Mouse (Mus musculus) brown adipose tissue, adult 24 weeks (tissue): ENCODE data around the gene Cuedc1. TPM values are rescaled to one million over a fixed set of nuclear protein-coding genes. Genes with fewer than 3 reads are reported as not detected.

ENCODE experiments used
- H3K27ac ChIP-seq: fragments of 200-500 bp; replicated peaks from 2 replicates; pipeline ENCODE4 v1.5.1; 2012; ENCODE audit warnings: low read depth, mild to moderate bottlenecking, low read length
- H3K4me1 ChIP-seq: fragments of 200-500 bp; 2 replicates; pipeline ENCODE4 v1.6.1; 2012; ENCODE audit warnings: low read length, mixed read lengths; ENCODE audit not compliant: control insufficient read depth, insufficient read depth, insufficient read length
- H3K4me3 ChIP-seq: fragments of 200-500 bp; 2 replicates; pipeline ENCODE4 v1.5.1; 2012; ENCODE audit warnings: low read depth, mild to moderate bottlenecking, low read length, moderate library complexity; ENCODE audit not compliant: insufficient read depth
- polyA plus RNA-seq: library from polyadenylated mRNA; stranded (reverse); fragments of >200 nt; gene quantifications from 2 replicates; pipeline ENCODE4 v1.2.4, GENCODE M21; 2012; ENCODE audit not compliant: missing spikeins, insufficient read depth, insufficient read length

The Cuedc1 gene
- polyA plus RNA-seq, 1 experiment: 7.3 TPM

DNA sequence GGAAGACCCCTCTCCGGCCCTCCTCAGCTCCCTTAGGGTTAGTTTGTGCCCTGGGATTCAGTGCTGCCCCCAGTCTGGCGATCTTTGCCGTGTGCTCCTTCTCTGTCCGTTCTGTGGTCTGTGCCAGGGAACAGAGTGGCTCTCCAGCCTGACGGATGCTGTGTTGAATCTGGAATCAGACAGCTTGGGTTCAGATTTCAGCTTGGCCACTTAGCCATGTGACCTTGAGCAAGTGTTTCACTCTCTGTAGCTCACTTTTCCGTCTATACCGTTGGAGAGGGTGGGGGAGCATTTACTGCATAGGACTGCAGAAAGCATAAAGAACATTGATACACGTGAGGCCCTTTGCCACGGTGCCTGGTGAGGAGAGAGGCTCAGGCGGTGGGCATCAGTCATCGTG lies 61.5 kb downstream of the Cuedc1 start:
- no peak overlapping the region for H3K4me3 ChIP-seq
- peak overlapping the region; percentile 52 for H3K27ac ChIP-seq
- peaks cover 42% of the 10 kb centered on the region for H3K4me1 ChIP-seq

DNA sequence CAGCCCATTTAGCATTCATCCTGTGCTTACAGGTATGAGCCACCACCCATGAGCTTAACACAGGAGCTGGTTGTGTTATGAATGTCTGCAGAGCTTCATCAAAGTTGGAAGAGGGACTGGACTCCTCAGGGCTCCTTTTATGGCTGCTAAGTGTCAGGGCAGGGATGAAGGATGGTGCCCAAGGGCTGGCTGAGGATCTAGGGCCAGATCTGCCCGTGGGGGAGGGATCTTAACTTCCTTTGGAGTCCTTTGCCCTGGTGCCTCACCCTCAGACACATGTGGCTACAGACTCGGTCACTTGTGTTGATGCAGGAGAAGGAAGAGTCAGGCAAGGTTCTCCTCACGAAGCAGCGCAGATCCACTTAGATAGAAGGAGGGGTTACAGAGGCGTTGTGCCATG lies 62.5 kb downstream of the Cuedc1 start:
- peak overlapping the region; percentile 24 for H3K27ac ChIP-seq
- no peak overlapping the region for H3K4me3 ChIP-seq
- H3K4me1 ChIP-seq: peaks cover 41% of the 10 kb centered on the region

DNA sequence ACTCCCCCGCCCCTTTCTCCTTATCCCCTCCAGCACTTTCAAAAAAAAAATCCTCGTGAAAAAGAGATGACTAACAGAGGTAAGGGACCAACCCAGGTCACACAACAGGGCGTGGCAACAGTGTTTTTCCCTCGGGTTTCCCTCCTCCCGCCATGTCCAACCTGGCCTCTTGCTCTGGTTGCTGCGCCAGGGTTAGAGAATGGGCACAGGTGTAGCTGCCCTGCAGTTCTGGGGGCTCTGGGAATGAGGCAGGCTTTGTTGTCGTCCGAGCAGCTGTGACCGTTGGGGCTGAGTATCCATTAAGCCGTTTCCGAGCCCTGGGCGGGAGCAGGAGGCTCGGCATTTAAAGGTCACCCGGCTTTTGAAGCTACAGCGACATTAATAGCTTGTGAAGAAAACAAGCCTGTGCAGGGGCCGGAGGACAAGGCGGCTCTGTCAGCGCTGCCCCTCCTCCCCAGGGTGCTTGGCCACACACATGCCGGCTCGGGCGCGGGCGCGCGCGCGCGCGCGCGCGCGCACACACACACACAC lies 63.3 kb downstream of the Cuedc1 start:
- Histone ChIP-seq H3K4me3 (peak overlapping the region; percentile 52), H3K27ac (peak overlapping the region; percentile 83), H3K4me1 (peaks cover 42% of the 10 kb centered on the region)

DNA sequence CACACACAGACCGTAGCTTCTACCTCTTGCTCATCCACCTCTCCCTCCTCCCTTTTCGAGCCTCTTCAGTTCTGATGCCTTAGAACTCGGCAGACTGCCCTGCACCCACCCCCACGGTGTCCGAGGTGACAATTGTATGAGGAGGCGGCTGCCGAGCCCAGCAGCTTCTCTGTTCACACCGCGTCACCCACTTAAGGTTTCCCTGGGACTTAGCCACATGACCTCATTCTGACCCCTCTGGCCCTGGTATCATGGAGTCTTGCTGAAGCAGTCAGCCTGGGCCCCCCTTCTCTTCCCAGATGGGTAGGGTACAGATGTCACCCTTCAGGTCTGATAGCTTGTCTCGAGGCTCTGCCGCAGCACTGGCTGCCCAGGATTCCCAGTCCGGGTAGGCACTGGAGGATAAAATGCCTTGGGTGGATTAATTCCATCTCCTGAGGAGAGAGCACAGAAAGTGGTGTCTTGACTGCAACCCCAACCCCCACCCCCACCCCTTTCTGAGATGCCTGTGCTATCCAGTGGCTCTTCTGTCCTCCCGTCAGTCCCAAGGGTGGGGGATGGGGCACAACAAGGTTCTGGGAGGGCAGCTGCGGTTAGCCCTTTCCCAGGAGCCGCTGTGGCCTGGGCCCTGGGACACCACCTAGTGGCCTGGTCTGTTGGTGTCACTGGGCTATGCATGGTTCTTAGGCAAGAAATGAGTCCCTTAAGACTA lies 63.9 kb downstream of the Cuedc1 start:
- Histone ChIP-seq H3K4me3 (peak overlapping the region; percentile 52), H3K27ac (peak overlapping the region; percentile 83), H3K4me1 (peaks cover 41% of the 10 kb centered on the region)

DNA sequence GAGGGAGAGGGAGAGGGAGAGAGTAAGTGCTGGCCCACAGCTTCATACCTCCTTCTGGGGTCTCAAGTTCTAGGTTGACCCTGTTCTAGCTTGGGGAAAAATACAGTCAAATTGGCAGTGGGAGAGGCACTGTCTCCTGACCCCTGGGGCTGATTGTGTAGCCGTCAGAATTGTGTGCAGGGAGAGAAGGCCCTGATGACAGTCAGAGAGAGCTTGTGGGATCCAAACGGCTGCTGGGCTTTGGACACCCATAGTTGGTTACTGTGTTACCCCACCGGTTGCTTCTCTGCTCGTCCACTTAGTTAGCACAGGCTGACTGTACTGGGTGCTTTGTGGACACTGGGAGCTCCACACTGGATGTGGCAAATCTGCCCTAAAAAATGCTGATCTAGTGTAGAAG lies 64.9 kb downstream of the Cuedc1 start:
- Histone ChIP-seq H3K27ac (peak overlapping the region; percentile 4; the same call in 1 of the 2 replicates), H3K4me3 (no peak overlapping the region), H3K4me1 (peaks cover 38% of the 10 kb centered on the region)

DNA sequence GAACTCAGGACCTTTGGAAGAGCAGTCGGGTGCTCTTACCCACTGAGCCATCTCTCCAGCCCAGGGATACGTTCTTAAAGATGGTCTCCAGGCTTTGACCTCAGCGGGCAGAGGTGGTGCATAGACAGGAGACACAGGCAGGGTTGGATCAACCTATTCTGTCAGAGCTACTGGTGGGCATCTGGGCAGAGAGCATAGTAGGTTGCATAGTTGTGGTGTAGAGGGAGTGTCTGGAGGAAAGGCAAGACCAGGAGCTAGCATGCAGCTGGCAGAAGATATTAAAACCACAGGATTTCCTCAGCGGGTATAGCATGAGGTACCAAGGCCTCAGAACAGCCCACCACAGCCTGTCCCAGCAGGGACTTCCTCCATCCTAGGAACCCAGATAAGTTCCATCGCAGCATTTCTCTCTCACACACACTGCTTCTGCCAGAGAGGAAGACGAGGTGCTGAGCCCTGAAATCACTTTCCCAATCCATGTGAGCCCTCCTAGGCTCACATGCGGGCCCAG lies 66.4 kb downstream of the Cuedc1 start:
- peaks cover 35% of the 10 kb centered on the region for H3K4me1 ChIP-seq
- H3K4me3 ChIP-seq: 0 out of 2 replicates have a peak overlapping the region, but pooled peaks have one; percentile 3
- H3K27ac ChIP-seq: peak overlapping the region; percentile 86

DNA sequence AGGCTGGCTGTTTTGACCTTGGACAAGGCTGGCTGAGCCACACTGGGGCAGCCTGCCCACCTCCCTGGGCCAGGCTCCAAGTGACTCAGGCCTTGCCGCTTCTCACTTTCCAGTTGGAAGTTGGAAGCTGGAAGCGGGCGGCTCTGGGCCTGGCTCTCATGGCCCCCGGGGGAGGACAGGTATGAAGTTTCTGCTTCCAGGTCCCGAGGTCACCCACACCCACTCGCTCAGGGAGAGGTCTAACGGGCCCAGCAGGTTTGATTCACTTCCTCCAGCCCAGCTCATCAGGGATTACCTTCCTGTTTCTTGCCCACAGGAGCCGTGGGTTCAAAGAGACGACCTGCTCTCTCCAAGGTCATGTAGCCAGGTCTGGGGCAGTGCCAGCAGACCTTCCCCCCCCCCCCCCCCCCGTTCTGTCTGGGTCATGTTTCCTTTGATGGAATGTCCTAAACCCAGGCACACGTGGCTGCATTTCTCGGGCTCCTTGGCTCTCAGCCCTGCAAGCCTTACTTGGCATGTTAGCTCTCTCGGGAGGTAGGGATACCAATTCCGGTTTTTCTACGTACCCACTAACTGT lies 67.0 kb downstream of the Cuedc1 start:
- Histone ChIP-seq H3K4me1 (peaks cover 31% of the 10 kb centered on the region), H3K4me3 (0 out of 2 replicates have a peak overlapping the region, but pooled peaks have one; percentile 3), H3K27ac (peak overlapping the region; percentile 86)

DNA sequence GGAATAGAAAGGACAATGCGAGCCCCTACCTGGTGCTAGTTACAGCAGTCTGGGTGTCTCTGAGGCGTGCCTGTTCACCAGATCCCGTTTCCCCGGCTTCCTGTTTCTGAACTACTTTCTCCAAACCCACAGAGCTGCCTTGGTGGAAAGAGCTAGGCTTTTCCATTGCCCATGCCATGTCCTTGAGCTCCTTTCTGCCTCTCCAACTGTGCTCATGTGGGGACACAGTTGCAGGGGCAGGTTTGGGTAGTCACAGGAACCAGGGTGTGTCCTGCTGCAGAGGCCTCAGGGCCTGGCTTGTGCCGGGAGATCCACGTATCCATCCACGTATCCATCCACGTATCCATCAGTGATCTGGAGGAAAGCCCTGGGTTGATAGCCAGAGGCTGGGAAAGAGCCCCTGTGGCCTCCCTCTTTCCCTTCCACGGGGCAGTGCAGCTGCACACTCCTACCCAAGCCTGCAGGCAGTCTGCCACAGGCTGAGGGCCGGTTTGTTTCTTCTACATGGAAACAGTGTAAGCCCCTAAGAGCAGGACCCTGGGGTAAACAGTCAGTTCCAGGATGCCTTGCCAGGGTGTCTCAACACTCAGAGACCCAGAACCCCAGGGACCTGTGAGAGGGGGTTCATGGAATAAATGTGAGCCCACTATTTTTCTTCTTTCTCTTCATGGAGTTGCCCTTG lies 68.0 kb downstream of the Cuedc1 start:
- no peak overlapping the region for H3K4me3 ChIP-seq
- H3K27ac ChIP-seq: peak overlapping the region; percentile 59
- peaks cover 26% of the 10 kb centered on the region for H3K4me1 ChIP-seq

DNA sequence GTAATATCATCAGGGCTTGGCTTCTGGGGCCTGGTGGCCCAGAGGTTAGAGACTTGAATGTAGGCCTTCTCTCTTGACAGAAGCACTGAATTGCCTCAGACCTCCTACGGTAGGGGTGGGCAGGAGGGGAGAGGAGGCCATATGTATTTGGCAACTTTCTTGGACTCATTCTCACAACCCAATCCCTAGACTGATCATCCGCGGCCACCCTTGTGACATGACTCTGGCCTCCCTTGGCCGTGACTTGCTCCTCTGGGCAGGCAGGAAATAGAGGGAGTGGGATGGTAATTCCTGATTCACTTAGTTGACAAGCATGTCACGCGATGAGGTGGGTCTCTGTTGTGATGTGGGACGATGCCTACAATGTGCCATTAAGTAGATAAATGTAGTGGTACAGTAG lies 68.6 kb downstream of the Cuedc1 start:
- Histone ChIP-seq H3K27ac (peak overlapping the region; percentile 59), H3K4me3 (no peak overlapping the region), H3K4me1 (peaks cover 26% of the 10 kb centered on the region)

DNA sequence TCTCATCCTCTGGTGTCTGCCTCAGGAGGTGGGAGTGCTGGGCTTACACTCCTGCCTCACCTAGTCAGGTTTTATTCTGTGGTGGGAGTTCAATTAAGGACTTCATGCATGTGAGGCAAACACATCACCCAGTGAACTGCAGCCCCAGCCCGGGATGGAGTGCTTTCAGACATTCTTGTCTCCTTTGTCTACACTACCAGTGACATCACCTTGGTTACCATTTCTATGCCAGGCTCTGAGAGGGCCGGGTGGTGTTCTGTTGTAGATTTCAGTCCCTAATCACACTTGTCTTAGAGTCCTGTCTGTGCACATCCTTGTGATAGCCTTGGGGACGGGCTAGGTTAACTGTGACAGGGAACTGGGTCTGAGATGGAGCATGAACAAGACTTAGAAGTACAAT lies 70.8 kb downstream of the Cuedc1 start:
- H3K4me1 ChIP-seq: peaks cover 30% of the 10 kb centered on the region
- H3K4me3 ChIP-seq: no peak overlapping the region

DNA sequence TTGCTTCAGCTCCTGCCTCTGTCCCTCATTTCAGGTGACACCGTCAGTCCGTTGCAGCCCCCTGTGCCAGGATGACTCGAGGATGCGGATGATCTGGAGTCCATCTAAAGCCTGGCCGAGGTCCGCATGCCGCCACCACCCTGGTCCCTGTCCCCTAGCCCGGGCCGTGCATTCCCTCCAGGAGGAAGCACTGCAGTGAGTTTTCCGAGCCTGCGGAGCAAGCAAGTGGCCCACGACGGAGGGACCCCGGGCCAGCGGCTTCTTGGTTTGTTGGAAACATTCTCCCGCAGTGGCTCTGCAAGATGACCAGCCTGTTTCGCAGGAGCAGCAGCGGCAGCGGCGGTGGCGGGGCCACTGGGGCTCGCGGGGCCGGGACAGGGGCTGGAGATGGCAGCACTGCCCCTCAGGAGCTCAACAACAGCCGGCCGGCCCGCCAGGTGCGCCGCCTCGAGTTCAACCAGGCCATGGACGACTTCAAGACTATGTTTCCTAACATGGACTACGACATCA lies 71.7 kb downstream of the Cuedc1 start:
- Histone ChIP-seq H3K4me3 (no peak overlapping the region), H3K27ac (no peak overlapping the region), H3K4me1 (peaks cover 28% of the 10 kb centered on the region)

More for the DNA sequence above, 70.8 kb downstream of the Cuedc1 start:
- no peak overlapping the region for H3K27ac ChIP-seq

DNA sequence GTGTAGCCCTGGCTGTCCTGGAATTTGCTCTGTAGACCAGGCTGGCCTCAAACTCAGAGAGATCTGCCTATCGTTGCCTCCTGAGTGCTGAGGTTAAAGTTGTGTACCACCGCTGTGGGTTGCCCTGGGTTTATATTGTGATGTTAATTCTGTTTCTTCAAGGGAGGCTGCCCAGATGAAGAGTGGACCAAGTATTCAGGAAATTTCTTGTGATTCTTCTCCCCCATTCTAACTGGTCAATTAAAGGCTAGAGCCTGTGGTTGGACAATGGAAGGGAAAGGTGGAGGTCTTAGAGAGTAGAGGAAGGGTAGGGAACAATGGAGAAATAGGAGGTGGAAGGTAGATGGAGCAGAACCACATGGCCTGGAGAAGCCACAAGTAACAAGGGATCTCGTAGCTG lies 72.7 kb downstream of the Cuedc1 start:
- H3K27ac ChIP-seq: no peak overlapping the region

DNA sequence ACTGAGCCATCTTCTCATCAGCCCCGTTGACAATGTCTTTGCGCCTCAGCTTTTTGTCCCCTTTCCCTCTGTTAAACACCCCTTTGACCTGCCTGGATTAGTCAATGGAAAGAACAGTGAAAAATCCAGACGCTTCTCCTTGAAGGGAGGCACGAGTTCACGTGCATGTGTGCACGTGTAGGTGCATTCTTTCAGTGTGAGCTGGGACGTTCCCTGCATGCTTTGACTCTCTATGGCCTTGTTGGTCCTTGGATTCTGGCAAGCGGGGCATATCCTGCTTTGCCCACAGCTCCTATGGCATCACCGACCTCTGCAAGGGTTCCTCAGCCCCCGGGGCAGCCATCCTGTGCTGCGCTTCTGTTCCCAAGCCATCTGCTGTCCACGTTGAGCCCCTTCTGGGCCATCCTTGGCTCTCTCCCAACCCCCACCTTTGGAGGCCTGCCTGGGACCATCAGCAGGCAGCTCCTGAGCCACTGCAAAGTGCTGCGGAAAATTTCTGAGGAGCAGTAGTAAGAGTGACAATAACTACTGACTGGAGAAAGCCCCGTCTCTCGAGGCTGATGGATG lies 74.1 kb downstream of the Cuedc1 start:
- Histone ChIP-seq H3K4me3 (no peak overlapping the region), H3K27ac (no peak overlapping the region), H3K4me1 (peaks cover 16% of the 10 kb centered on the region)

More for the DNA sequence above, 72.7 kb downstream of the Cuedc1 start:
- no peak overlapping the region for H3K4me3 ChIP-seq
- H3K4me1 ChIP-seq: peaks cover 25% of the 10 kb centered on the region

DNA sequence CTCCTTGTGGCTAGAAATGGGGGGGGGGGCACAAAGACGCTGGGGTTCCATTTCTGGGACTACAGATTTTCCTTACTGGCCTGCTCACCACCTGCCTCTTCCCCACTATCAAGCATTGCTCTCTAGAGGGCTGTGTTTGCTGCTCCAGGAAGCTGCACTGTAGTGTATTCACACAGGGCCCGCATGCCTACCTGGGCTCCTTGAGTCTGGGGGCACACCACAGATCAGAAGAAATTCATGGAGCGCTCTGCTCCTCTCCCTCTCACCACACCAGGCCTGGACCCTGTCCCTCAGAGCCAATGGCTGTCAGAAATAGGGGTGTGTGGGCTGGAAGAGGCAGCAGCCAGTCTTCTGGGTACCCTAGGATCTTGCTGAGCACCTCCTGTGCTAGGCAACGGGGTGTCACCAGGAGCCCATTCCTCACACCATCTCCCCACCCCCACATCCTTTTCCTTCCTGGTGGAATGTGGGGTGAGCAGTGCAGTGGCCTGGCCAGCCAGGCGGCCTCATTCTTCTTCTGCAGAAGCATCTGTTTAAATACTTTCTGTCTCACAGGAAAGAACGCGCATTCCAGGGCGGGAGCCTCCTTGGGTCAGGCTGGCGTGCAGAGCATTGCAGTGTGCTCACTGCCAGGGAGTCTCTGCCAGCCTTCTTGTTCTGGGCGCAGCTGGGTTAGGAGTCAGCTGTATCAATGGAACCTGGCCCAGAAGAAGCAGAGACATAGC lies 74.9 kb downstream of the Cuedc1 start:
- H3K4me1 ChIP-seq: peaks cover 16% of the 10 kb centered on the region
- H3K4me3 ChIP-seq: no peak overlapping the region
- H3K27ac ChIP-seq: peak overlapping the region; percentile 68
